Mouse (Mus musculus) thymus, postnatal 0 days (tissue): ENCODE results near the gene Ankrd40. TPM values are rescaled to one million over a fixed set of nuclear protein-coding genes. Genes with fewer than 3 reads are reported as not detected.

Experiments used
- DNase-seq: peaks from one replicate; pipeline ENCODE4 v3.0.0-alpha.2; 2015; ENCODE audit warnings: low spot score
- polyA plus RNA-seq: library from polyadenylated mRNA; unstranded; fragments of >200 nt; fragmentation: Nextera tagmentation; extraction: Ambion mirVana; gene quantifications from 2 replicates; pipeline ENCODE4 v1.2.1, GENCODE M21; 2015

Gene Ankrd40
- polyA plus RNA-seq, 1 experiment from 2014 or later = 20.0 TPM

GRCm38 (mm10) chr11:94350337-94350736 is 22.5 kb downstream of the Ankrd40 start:
- DNase-seq = no peak

- no peak for DNase-seq
Measured at GRCm38 (mm10) chr11:94351094-94351493, 23.3 kb downstream of the Ankrd40 start.

GRCm38 (mm10) chr11:94355521-94356217 is 27.9 kb downstream of the Ankrd40 start:
- DNase-seq = no peak

GRCm38 (mm10) chr11:94359168-94359567 is 31.4 kb downstream of the Ankrd40 start:
- DNase-seq = no peak

GRCm38 (mm10) chr11:94361166-94361870 is 33.5 kb downstream of the Ankrd40 start:
- no peak for DNase-seq

GRCm38 (mm10) chr11:94362101-94362500 is 34.3 kb downstream of the Ankrd40 start:
- DNase-seq = no peak

GRCm38 (mm10) chr11:94363690-94364089 is 35.9 kb downstream of the Ankrd40 start:
- DNase-seq = no peak

- no peak for DNase-seq
Measured at GRCm38 (mm10) chr11:94365340-94365739, 37.5 kb downstream of the Ankrd40 start.

GRCm38 (mm10) chr11:94369981-94370380 is 42.2 kb downstream of the Ankrd40 start:
- DNase-seq = no peak

- DNase-seq = peak; percentile 63
Measured at GRCm38 (mm10) chr11:94370809-94371208, 43.0 kb downstream of the Ankrd40 start.

GRCm38 (mm10) chr11:94374276-94374948 is 46.6 kb downstream of the Ankrd40 start:
- peak; percentile 85 for DNase-seq

- no peak for DNase-seq
Measured at GRCm38 (mm10) chr11:94379061-94379460, 51.3 kb downstream of the Ankrd40 start.

GRCm38 (mm10) chr11:94379736-94380135 is 51.9 kb downstream of the Ankrd40 start:
- DNase-seq = no peak

- peak; percentile 66 for DNase-seq
Measured at GRCm38 (mm10) chr11:94385977-94386771, 58.4 kb downstream of the Ankrd40 start.

GRCm38 (mm10) chr11:94387756-94388155 is 60.0 kb downstream of the Ankrd40 start:
- no peak for DNase-seq

- DNase-seq = no peak
Measured at GRCm38 (mm10) chr11:94389021-94389420, 61.2 kb downstream of the Ankrd40 start.

- no peak for DNase-seq
Measured at GRCm38 (mm10) chr11:94389724-94390396, 62.1 kb downstream of the Ankrd40 start.

GRCm38 (mm10) chr11:94390825-94391224 is 63.0 kb downstream of the Ankrd40 start:
- DNase-seq = no peak
